Mouse (Mus musculus): ENCODE data around the gene Ppp1r14d. TPM values are rescaled to one million over a fixed set of nuclear protein-coding genes. Genes with fewer than 3 reads are reported as not detected.

Gene Ppp1r14d
- polyA plus RNA-seq, 1 experiment: not detected

- Histone ChIP-seq H3K4me1 (ENCODE audit: control insufficient read depth, insufficient read depth, low read length) (0 out of 2 replicates have a peak, but pooled peaks cover 2% of the 10 kb centered on the region), H3K4me3 (ENCODE audit: insufficient read depth, low read length) (no peak overlapping the region), H3K27ac (ENCODE audit: insufficient read depth, low read length) (no peak overlapping the region)
- TF ChIP-seq POLR2A (IDR thresholded peaks at IDR 0.05; ENCODE audit: extremely low read depth, insufficient read depth, low read length) (no peak), CTCF (IDR thresholded peaks at IDR 0.05; ENCODE audit: extremely low read depth, insufficient read depth, low read length) (no peak)
Measured at GRCm38 (mm10) chr2:119238671-119239070, 9.0 kb upstream of the Ppp1r14d start.

GRCm38 (mm10) chr2:119237871-119238220 lies 8.1 kb upstream of the Ppp1r14d start:
- H3K4me1 ChIP-seq (ENCODE audit: control insufficient read depth, insufficient read depth, low read length): 0 out of 2 replicates have a peak, but pooled peaks cover 2% of the 10 kb centered on the region
- H3K4me3 ChIP-seq (ENCODE audit: insufficient read depth, low read length): peak overlapping the region; percentile 7
- TF ChIP-seq CTCF (IDR thresholded peaks at IDR 0.05; ENCODE audit: extremely low read depth, insufficient read depth, low read length) (no peak), POLR2A (IDR thresholded peaks at IDR 0.05; ENCODE audit: extremely low read depth, insufficient read depth, low read length) (no peak)
- H3K27ac ChIP-seq (ENCODE audit: insufficient read depth, low read length): no peak overlapping the region

- no peak for TF ChIP-seq CTCF (IDR thresholded peaks at IDR 0.05; ENCODE audit: extremely low read depth, insufficient read depth, low read length)
- TF ChIP-seq POLR2A (IDR thresholded peaks at IDR 0.05; ENCODE audit: extremely low read depth, insufficient read depth, low read length): no peak
- 0 out of 2 replicates have a peak, but pooled peaks cover 2% of the 10 kb centered on the region for H3K4me1 ChIP-seq (ENCODE audit: control insufficient read depth, insufficient read depth, low read length)
- no peak within 1 kb of the TSS for H3K27ac ChIP-seq (ENCODE audit: insufficient read depth, low read length)
- H3K4me3 ChIP-seq (ENCODE audit: insufficient read depth, low read length): peak within 1 kb of the TSS; percentile 7
Measured at GRCm38 (mm10) chr2:119237210-119237870, 7.6 kb upstream of the Ppp1r14d start, which contains the start of gene Spint1. Gene Spint1, plus strand, starts transcription at chr2:119237362.

GRCm38 (mm10) chr2:119236682-119237209 lies 7.0 kb upstream of the Ppp1r14d start:
- no peaks in the 10 kb centered on the region for H3K4me1 ChIP-seq (ENCODE audit: control insufficient read depth, insufficient read depth, low read length)
- TF ChIP-seq POLR2A (IDR thresholded peaks at IDR 0.05; ENCODE audit: extremely low read depth, insufficient read depth, low read length) (no peak), CTCF (IDR thresholded peaks at IDR 0.05; ENCODE audit: extremely low read depth, insufficient read depth, low read length) (no peak)
- no peak overlapping the region for H3K4me3 ChIP-seq (ENCODE audit: insufficient read depth, low read length)
- H3K27ac ChIP-seq (ENCODE audit: insufficient read depth, low read length): no peak overlapping the region

- TF ChIP-seq POLR2A (IDR thresholded peaks at IDR 0.05; ENCODE audit: extremely low read depth, insufficient read depth, low read length): no peak
- no peak for TF ChIP-seq CTCF (IDR thresholded peaks at IDR 0.05; ENCODE audit: extremely low read depth, insufficient read depth, low read length)
Measured at GRCm38 (mm10) chr2:119209176-119209507, 20.6 kb downstream of the Ppp1r14d start.

GRCm38 (mm10) chr2:119208344-119209175 lies 21.1 kb downstream of the Ppp1r14d start, which contains the start of the genes Zfyve19 and Dnajc17:
Gene Zfyve19, plus strand, starts transcription at chr2:119208617.
Gene Dnajc17, minus strand, starts transcription at chr2:119208795.
- no peaks in the 10 kb centered on the region for H3K4me1 ChIP-seq (ENCODE audit: control insufficient read depth, insufficient read depth, low read length)
- H3K27ac ChIP-seq (ENCODE audit: insufficient read depth, low read length): peak within 1 kb of the TSS; percentile 68
- H3K4me3 ChIP-seq (ENCODE audit: insufficient read depth, low read length): peak within 1 kb of the TSS; percentile 70
- no peak for TF ChIP-seq CTCF (IDR thresholded peaks at IDR 0.05; ENCODE audit: extremely low read depth, insufficient read depth, low read length)
- TF ChIP-seq POLR2A (IDR thresholded peaks at IDR 0.05; ENCODE audit: extremely low read depth, insufficient read depth, low read length): peak; percentile 74

More at GRCm38 (mm10) chr2:119209176-119209507, 20.6 kb downstream of the Ppp1r14d start:
- Histone ChIP-seq H3K27ac (ENCODE audit: insufficient read depth, low read length) (no peak overlapping the region), H3K4me1 (ENCODE audit: control insufficient read depth, insufficient read depth, low read length) (no peaks in the 10 kb centered on the region), H3K4me3 (ENCODE audit: insufficient read depth, low read length) (peak overlapping the region; percentile 70)

- Histone ChIP-seq H3K27ac (ENCODE audit: insufficient read depth, low read length) (peak overlapping the region; percentile 68; the same call in 1 of the 2 replicates), H3K4me3 (ENCODE audit: insufficient read depth, low read length) (peak overlapping the region; percentile 70), H3K4me1 (ENCODE audit: control insufficient read depth, insufficient read depth, low read length) (no peaks in the 10 kb centered on the region)
- TF ChIP-seq CTCF (IDR thresholded peaks at IDR 0.05; ENCODE audit: extremely low read depth, insufficient read depth, low read length) (no peak), POLR2A (IDR thresholded peaks at IDR 0.05; ENCODE audit: extremely low read depth, insufficient read depth, low read length) (no peak)
Measured at GRCm38 (mm10) chr2:119207961-119208343, 21.8 kb downstream of the Ppp1r14d start.

- H3K4me1 ChIP-seq (ENCODE audit: control insufficient read depth, insufficient read depth, low read length): peaks cover 3% of the 10 kb centered on the region; the same call in 1 of the 2 replicates
- H3K4me3 ChIP-seq (ENCODE audit: insufficient read depth, low read length): no peak overlapping the region
- no peak overlapping the region for H3K27ac ChIP-seq (ENCODE audit: insufficient read depth, low read length)
- TF ChIP-seq CTCF (IDR thresholded peaks at IDR 0.05; ENCODE audit: extremely low read depth, insufficient read depth, low read length) (no peak), POLR2A (IDR thresholded peaks at IDR 0.05; ENCODE audit: extremely low read depth, insufficient read depth, low read length) (no peak)
Measured at GRCm38 (mm10) chr2:119203871-119204460, 25.7 kb downstream of the Ppp1r14d start.

- Histone ChIP-seq H3K27ac (ENCODE audit: insufficient read depth, low read length) (no peak overlapping the region), H3K4me1 (ENCODE audit: control insufficient read depth, insufficient read depth, low read length) (peaks cover 3% of the 10 kb centered on the region; the same call in 1 of the 2 replicates), H3K4me3 (ENCODE audit: insufficient read depth, low read length) (no peak overlapping the region)
- TF ChIP-seq POLR2A (IDR thresholded peaks at IDR 0.05; ENCODE audit: extremely low read depth, insufficient read depth, low read length): no peak
- TF ChIP-seq CTCF (IDR thresholded peaks at IDR 0.05; ENCODE audit: extremely low read depth, insufficient read depth, low read length): no peak
Measured at GRCm38 (mm10) chr2:119202914-119203453, 26.7 kb downstream of the Ppp1r14d start.
